Mouse (Mus musculus): Measurements from ENCODE around the gene Tubb1.

DNA sequence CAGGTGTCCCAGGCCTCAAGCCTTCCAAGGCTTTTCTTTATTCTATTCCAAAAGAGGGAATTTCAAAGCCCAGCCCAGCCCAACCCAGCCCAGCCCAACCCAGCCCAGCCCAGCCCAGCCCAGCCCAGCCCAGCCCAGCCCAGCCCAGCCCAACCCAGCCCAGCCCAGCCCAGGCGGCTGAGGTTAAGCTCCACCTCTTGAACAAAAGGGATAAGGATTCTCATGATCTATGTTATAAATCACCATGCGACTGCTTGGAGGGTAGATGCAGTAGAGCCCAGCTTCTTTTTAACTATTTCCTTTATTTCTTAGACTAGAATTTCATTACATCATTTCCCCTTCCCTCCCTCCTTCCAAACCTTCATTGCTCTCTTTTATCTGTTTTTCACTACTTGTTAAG, 40.3 kb upstream of the Tubb1 start:
- no peak for TF ChIP-seq POLR2A (IDR thresholded peaks at IDR 0.05; ENCODE audit: insufficient read depth, low read length)
- no peak for TF ChIP-seq CTCF (IDR thresholded peaks at IDR 0.05; ENCODE audit: low read depth, low read length)

Measured in ES-Bruce4 (cell line).